Mouse (Mus musculus) lung, adult 2 months (tissue): ENCODE results near the gene Lrriq4.

Experiments used
- CTCF ChIP-seq: fragments of 200-500 bp; IDR thresholded peaks from 2 replicates; pipeline ENCODE4 v1.5.1; 2011; ENCODE audit warnings: mild to moderate bottlenecking, low read length, control low read depth; ENCODE audit not compliant: insufficient read depth
- POLR2A ChIP-seq: fragments of 200-500 bp; IDR thresholded peaks from 2 replicates; pipeline ENCODE4 v1.6.1; 2011; ENCODE audit warnings: low read depth, mild to moderate bottlenecking, control low read depth, low read length, borderline replicate concordance; ENCODE audit errors: extremely low read depth

- TF ChIP-seq CTCF = no peak
- TF ChIP-seq POLR2A = no peak
These were observed 53.6 kb downstream of the Lrriq4 start for GRCm38 (mm10) chr3:30697891-30698290.
